Mouse (Mus musculus) lung, embryonic 14.5 days (tissue): ENCODE measurements around the gene Serinc2. TPM values are rescaled to one million over a fixed set of nuclear protein-coding genes. Genes with fewer than 3 reads are reported as not detected.

ENCODE experiments used
- ATAC-seq: fragments of 200-750 bp; cut with Nextera tagmentation; 2 replicates; pipeline ENCODE4 v1.8.0; 2017; ENCODE audit warnings: mild to moderate bottlenecking, moderate TSS enrichment, moderate library complexity; ENCODE audit not compliant: insufficient read depth
- DNase-seq: peaks from one replicate; pipeline ENCODE4 v3.0.0-alpha.2; 2015
- H3K27ac ChIP-seq: fragments of 300-500 bp; sonication (generic); 2 replicates; pipeline ENCODE4 v1.5.1; 2014; ENCODE audit warnings: low read depth, mild to moderate bottlenecking, moderate library complexity
- H3K27me3 ChIP-seq: fragments of 300-500 bp; sonication (generic); 2 replicates; pipeline ENCODE4 v1.6.1; 2014; ENCODE audit warnings: low read length, control low read depth; ENCODE audit not compliant: insufficient read depth
- H3K36me3 ChIP-seq: fragments of 300-500 bp; sonication (generic); 2 replicates; pipeline ENCODE4 v1.6.1; 2014; ENCODE audit warnings: control low read depth; ENCODE audit not compliant: insufficient read depth
- H3K4me1 ChIP-seq: fragments of 300-500 bp; sonication (generic); 2 replicates; pipeline ENCODE4 v1.6.1; 2014; ENCODE audit warnings: antibody characterized with exemption, control low read depth; ENCODE audit not compliant: insufficient read depth
- H3K4me2 ChIP-seq: fragments of 300-500 bp; sonication (generic); 2 replicates; pipeline ENCODE4 v1.6.1; 2014; ENCODE audit warnings: mild to moderate bottlenecking
- H3K4me3 ChIP-seq: fragments of 300-500 bp; sonication (generic); 2 replicates; pipeline ENCODE4 v1.5.1; 2014; ENCODE audit warnings: low read depth, low read length
- H3K9ac ChIP-seq: fragments of 300-500 bp; sonication (generic); 2 replicates; pipeline ENCODE4 v1.6.1; 2014
- H3K9me3 ChIP-seq: fragments of 300-500 bp; sonication (generic); 2 replicates; pipeline ENCODE4 v1.6.1; 2016; ENCODE audit warnings: low read depth, low read length, control low read depth
- CTCF ChIP-seq: IDR thresholded peaks from 2 replicates; pipeline ENCODE4 v1.5.1; 2016; ENCODE audit warnings: antibody characterized with exemption, low read depth
- WGBS: fragments of 180-500 bp; shearing (Covaris S2); extraction: QIAGEN DNeasy Blood & Tissue Kit; methylation state at CpG from one replicate; pipeline ENCODE4 v1.1.7; 2014; 5-methylcytosine and 5-hydroxymethylcytosine counted together
- polyA plus RNA-seq: library from polyadenylated mRNA; unstranded; fragments of >200 nt; fragmentation: Nextera tagmentation; extraction: Ambion mirVana; gene quantifications from 2 replicates; pipeline ENCODE4 v1.2.1, GENCODE M21; 2014

Serinc2 gene
- polyA plus RNA-seq = 18.2 and 22.2 TPM in 2 replicates

GRCm38 (mm10) chr4:130279105-130279504 lies at the start of gene Serinc2:
Serinc2 (minus strand) TSS chr4:130279205.
- WGBS = 65% methylated on average over 2 of the region's 2 CpGs
- TF ChIP-seq CTCF = no peak
- no peaks in the 10 kb centered on the region for H3K36me3 ChIP-seq

GRCm38 (mm10) chr4:130327366-130327765 lies 48.4 kb upstream of the Serinc2 start:
- DNase-seq = no peak
- no peak for TF ChIP-seq CTCF
- Histone ChIP-seq H3K4me3 (no peak overlapping the region), H3K9ac (no peak overlapping the region), H3K4me2 (no peak overlapping the region), H3K9me3 (no peaks in the 10 kb centered on the region), H3K36me3 (peaks cover 62% of the 10 kb centered on the region), H3K4me1 (no peaks in the 10 kb centered on the region), H3K27me3 (no peaks in the 10 kb centered on the region), H3K27ac (no peak overlapping the region)
- ATAC-seq = no peak
- 76% methylated on average over 9 of the region's 9 CpGs for WGBS

More at GRCm38 (mm10) chr4:130279105-130279504, at the start of gene Serinc2:
- H3K4me3 ChIP-seq = no peak within 1 kb of the TSS
- no peaks in the 10 kb centered on the region for H3K4me1 ChIP-seq
- H3K9me3 ChIP-seq = no peaks in the 10 kb centered on the region
- ATAC-seq (no peak), DNase-seq (no peak)
- no peak within 1 kb of the TSS for H3K27ac ChIP-seq
- H3K27me3 ChIP-seq = peaks cover 25% of the 10 kb centered on the region
- no peak within 1 kb of the TSS for H3K9ac ChIP-seq
- no peak within 1 kb of the TSS for H3K4me2 ChIP-seq

GRCm38 (mm10) chr4:130325446-130325845 lies 46.4 kb upstream of the Serinc2 start:
- Histone ChIP-seq H3K27me3 (no peaks in the 10 kb centered on the region), H3K4me3 (no peak overlapping the region), H3K36me3 (peaks cover 62% of the 10 kb centered on the region), H3K4me2 (no peak overlapping the region), H3K9ac (no peak overlapping the region), H3K9me3 (no peaks in the 10 kb centered on the region), H3K4me1 (no peaks in the 10 kb centered on the region), H3K27ac (no peak overlapping the region)
- no peak for ATAC-seq
- 0 out of 2 replicates have a peak, but pooled peaks have one; percentile 21 for TF ChIP-seq CTCF
- no peak for DNase-seq
- 93% methylated on average over 2 of the region's 2 CpGs for WGBS

GRCm38 (mm10) chr4:130323607-130324006 lies 44.6 kb upstream of the Serinc2 start:
- Histone ChIP-seq H3K4me1 (no peaks in the 10 kb centered on the region), H3K4me3 (no peak overlapping the region), H3K9me3 (no peaks in the 10 kb centered on the region), H3K9ac (no peak overlapping the region), H3K4me2 (no peak overlapping the region), H3K27me3 (no peaks in the 10 kb centered on the region), H3K27ac (peak overlapping the region; percentile 36; the same call in 1 of the 2 replicates), H3K36me3 (peaks cover 68% of the 10 kb centered on the region)
- ATAC-seq (no peak), DNase-seq (no peak)
- TF ChIP-seq CTCF = no peak
- 59% methylated on average over 5 of the region's 5 CpGs for WGBS

GRCm38 (mm10) chr4:130323165-130323564 lies 44.2 kb upstream of the Serinc2 start:
- ATAC-seq = no peak
- no peaks in the 10 kb centered on the region for H3K27me3 ChIP-seq
- DNase-seq = no peak
- no peak overlapping the region for H3K9ac ChIP-seq
- 62% methylated on average over 1 of the region's 1 CpGs for WGBS
- TF ChIP-seq CTCF = no peak
- H3K27ac ChIP-seq = peak overlapping the region; percentile 36; the same call in 1 of the 2 replicates
- no peaks in the 10 kb centered on the region for H3K9me3 ChIP-seq
- H3K4me2 ChIP-seq = no peak overlapping the region
- H3K36me3 ChIP-seq = peaks cover 65% of the 10 kb centered on the region
- no peak overlapping the region for H3K4me3 ChIP-seq
- H3K4me1 ChIP-seq = no peaks in the 10 kb centered on the region

GRCm38 (mm10) chr4:130322567-130322966 lies 43.6 kb upstream of the Serinc2 start:
- DNase-seq = no peak
- Histone ChIP-seq H3K27ac (no peak overlapping the region), H3K27me3 (no peaks in the 10 kb centered on the region), H3K4me3 (no peak overlapping the region), H3K9ac (no peak overlapping the region), H3K4me2 (no peak overlapping the region), H3K36me3 (peaks cover 63% of the 10 kb centered on the region), H3K9me3 (no peaks in the 10 kb centered on the region), H3K4me1 (no peaks in the 10 kb centered on the region)
- TF ChIP-seq CTCF = no peak
- no peak for ATAC-seq
- 72% methylated on average over 7 of the region's 7 CpGs for WGBS

GRCm38 (mm10) chr4:130321640-130322039 lies 42.6 kb upstream of the Serinc2 start:
- H3K9ac ChIP-seq = no peak overlapping the region
- H3K36me3 ChIP-seq = peaks cover 58% of the 10 kb centered on the region
- H3K27ac ChIP-seq = no peak overlapping the region
- H3K4me3 ChIP-seq = no peak overlapping the region
- no peak overlapping the region for H3K4me2 ChIP-seq
- no peak for ATAC-seq
- no peak for TF ChIP-seq CTCF
- no peak for DNase-seq
- H3K4me1 ChIP-seq = no peaks in the 10 kb centered on the region
- H3K9me3 ChIP-seq = no peaks in the 10 kb centered on the region
- no peaks in the 10 kb centered on the region for H3K27me3 ChIP-seq
- 86% methylated on average over 7 of the region's 7 CpGs for WGBS

GRCm38 (mm10) chr4:130319564-130319963 lies 40.6 kb upstream of the Serinc2 start:
- TF ChIP-seq CTCF = no peak
- Histone ChIP-seq H3K9ac (no peak overlapping the region), H3K27ac (no peak overlapping the region), H3K9me3 (no peaks in the 10 kb centered on the region), H3K36me3 (peaks cover 61% of the 10 kb centered on the region), H3K4me3 (no peak overlapping the region), H3K4me1 (no peaks in the 10 kb centered on the region), H3K4me2 (no peak overlapping the region), H3K27me3 (no peaks in the 10 kb centered on the region)
- DNase-seq (no peak), ATAC-seq (no peak)
- WGBS = 79% methylated on average over 7 of the region's 7 CpGs
